Mouse (Mus musculus): ENCODE results near the gene Dbn1.

DNA sequence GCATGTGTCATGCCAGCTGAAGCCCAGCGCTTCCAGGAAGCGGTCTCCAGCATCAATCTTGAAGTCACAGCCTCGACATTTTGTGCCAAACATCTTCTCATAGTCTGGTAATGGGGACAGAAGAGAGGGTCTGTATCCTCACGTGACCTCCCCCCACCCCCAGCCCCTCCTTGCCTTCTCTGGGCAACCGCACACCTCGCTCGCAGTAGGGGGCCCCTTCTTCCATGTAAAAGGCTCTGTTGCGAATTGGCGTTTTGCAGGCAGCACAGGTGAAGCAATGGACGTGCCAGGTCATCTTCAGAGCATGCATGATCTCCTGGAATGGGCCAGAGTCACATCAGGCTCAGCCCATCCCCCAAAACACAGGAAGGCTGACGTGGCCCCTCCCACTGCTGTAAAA, 11.0 kb upstream of the Dbn1 start:
- TF ChIP-seq POLR2A (IDR thresholded peaks at IDR 0.05; ENCODE audit: borderline replicate concordance, extremely low read depth, insufficient read depth, insufficient read length, poor library complexity, severe bottlenecking) (no peak), CTCF (IDR thresholded peaks at IDR 0.05; ENCODE audit: borderline replicate concordance, extremely low read depth, insufficient read depth, insufficient read length) (no peak)

Data from brain, embryonic 14.5 days (tissue).